Mouse (Mus musculus) lung, embryonic 16.5 days (tissue): ENCODE data around the gene Spag9. TPM values are rescaled to one million over a fixed set of nuclear protein-coding genes. Genes with fewer than 3 reads are reported as not detected.

Source experiments
- ATAC-seq: fragments of 200-750 bp; cut with Nextera tagmentation; 2 replicates; pipeline ENCODE4 v1.8.0; 2017; ENCODE audit warnings: low read depth, mild to moderate bottlenecking, moderate library complexity
- H3K27ac ChIP-seq: fragments of 300-500 bp; sonication (generic); 2 replicates; pipeline ENCODE4 v1.5.1; 2014; ENCODE audit warnings: mild to moderate bottlenecking, control low read depth, low read length
- H3K27me3 ChIP-seq: fragments of 300-500 bp; sonication (generic); 2 replicates; pipeline ENCODE4 v1.6.1; 2014; ENCODE audit warnings: low read depth, low read length, mixed read lengths; ENCODE audit not compliant: control insufficient read depth, insufficient read depth
- H3K36me3 ChIP-seq: fragments of 300-500 bp; sonication (generic); 2 replicates; pipeline ENCODE4 v1.6.1; 2014; ENCODE audit warnings: low read length; ENCODE audit not compliant: control insufficient read depth, insufficient read depth
- H3K4me1 ChIP-seq: fragments of 300-500 bp; sonication (generic); replicated peaks from 2 replicates; pipeline ENCODE4 v1.6.1; 2014; ENCODE audit warnings: low read length, mixed read lengths; ENCODE audit not compliant: control insufficient read depth, insufficient read depth
- H3K4me2 ChIP-seq: fragments of 300-500 bp; sonication (generic); 2 replicates; pipeline ENCODE4 v1.6.1; 2014; ENCODE audit warnings: low read depth, low read length, control low read depth
- H3K4me3 ChIP-seq: fragments of 300-500 bp; sonication (generic); 2 replicates; pipeline ENCODE4 v1.5.1; 2014; ENCODE audit warnings: mild to moderate bottlenecking, low read length, control low read depth
- H3K9ac ChIP-seq: fragments of 300-500 bp; sonication (generic); 2 replicates; pipeline ENCODE4 v1.6.1; 2014; ENCODE audit warnings: low read length, control low read depth
- H3K9me3 ChIP-seq: fragments of 300-500 bp; sonication (generic); 2 replicates; pipeline ENCODE4 v1.6.1; 2016; ENCODE audit warnings: low read length; ENCODE audit not compliant: control insufficient read depth
- WGBS: fragments of 180-500 bp; shearing (Covaris S2); extraction: QIAGEN DNeasy Blood & Tissue Kit; methylation state at CpG from one replicate; pipeline ENCODE4 v1.1.7; 2014; 5-methylcytosine and 5-hydroxymethylcytosine counted together
- polyA plus RNA-seq: library from polyadenylated mRNA; unstranded; fragments of >200 nt; fragmentation: Nextera tagmentation; extraction: Ambion mirVana; gene quantifications from 2 replicates; pipeline ENCODE4 v1.2.1, GENCODE M21; 2015

The Spag9 gene
- polyA plus RNA-seq, 1 experiment from 2014 or later: 36.2 TPM

- peaks cover 15% of the 10 kb centered on the region for H3K36me3 ChIP-seq
- H3K27me3 ChIP-seq: no peaks in the 10 kb centered on the region
- H3K4me1 ChIP-seq: no peaks in the 10 kb centered on the region
- H3K9me3 ChIP-seq: no peaks in the 10 kb centered on the region
- H3K27ac ChIP-seq: no peak overlapping the region
- no peak overlapping the region for H3K4me2 ChIP-seq
- no peak overlapping the region for H3K4me3 ChIP-seq
- ATAC-seq: no peak
- WGBS: 93% methylated on average over 6 of the region's 6 CpGs
- no peak overlapping the region for H3K9ac ChIP-seq
These were observed 121.9 kb downstream of the Spag9 start for GRCm38 (mm10) chr11:94117836-94118235.

GRCm38 (mm10) chr11:94118612-94119011 is 122.7 kb downstream of the Spag9 start:
- no peak overlapping the region for H3K4me2 ChIP-seq
- no peaks in the 10 kb centered on the region for H3K4me1 ChIP-seq
- no peak overlapping the region for H3K27ac ChIP-seq
- peaks cover 15% of the 10 kb centered on the region for H3K36me3 ChIP-seq
- H3K9me3 ChIP-seq: no peaks in the 10 kb centered on the region
- no peaks in the 10 kb centered on the region for H3K27me3 ChIP-seq
- H3K9ac ChIP-seq: no peak overlapping the region
- no peak for ATAC-seq
- no peak overlapping the region for H3K4me3 ChIP-seq

GRCm38 (mm10) chr11:94120690-94121089 is 124.8 kb downstream of the Spag9 start:
- ATAC-seq: no peak
- H3K4me2 ChIP-seq: no peak overlapping the region
- H3K27ac ChIP-seq: no peak overlapping the region
- 83% methylated on average over 3 of the region's 3 CpGs for WGBS
- no peaks in the 10 kb centered on the region for H3K4me1 ChIP-seq
- no peaks in the 10 kb centered on the region for H3K9me3 ChIP-seq
- H3K36me3 ChIP-seq: peaks cover 15% of the 10 kb centered on the region
- no peaks in the 10 kb centered on the region for H3K27me3 ChIP-seq
- H3K9ac ChIP-seq: no peak overlapping the region
- H3K4me3 ChIP-seq: no peak overlapping the region

GRCm38 (mm10) chr11:94121501-94121900 is 125.6 kb downstream of the Spag9 start:
- no peak for ATAC-seq
- Histone ChIP-seq H3K4me2 (no peak overlapping the region), H3K9ac (no peak overlapping the region), H3K27me3 (no peaks in the 10 kb centered on the region), H3K9me3 (no peaks in the 10 kb centered on the region), H3K4me1 (no peaks in the 10 kb centered on the region), H3K27ac (no peak overlapping the region), H3K4me3 (no peak overlapping the region), H3K36me3 (peaks cover 12% of the 10 kb centered on the region)
- WGBS: 85% methylated on average over 10 of the region's 10 CpGs

- WGBS: 88% methylated on average over 9 of the region's 9 CpGs
- Histone ChIP-seq H3K9ac (no peak overlapping the region), H3K27me3 (no peaks in the 10 kb centered on the region), H3K27ac (no peak overlapping the region), H3K4me3 (no peak overlapping the region), H3K4me1 (no peaks in the 10 kb centered on the region), H3K4me2 (no peak overlapping the region), H3K36me3 (peaks cover 6% of the 10 kb centered on the region), H3K9me3 (no peaks in the 10 kb centered on the region)
- no peak for ATAC-seq
These were observed 126.6 kb downstream of the Spag9 start for GRCm38 (mm10) chr11:94122341-94123030.

GRCm38 (mm10) chr11:94126701-94127100 is 130.8 kb downstream of the Spag9 start:
- WGBS: 89% methylated on average over 9 of the region's 9 CpGs
- no peaks in the 10 kb centered on the region for H3K27me3 ChIP-seq

GRCm38 (mm10) chr11:94127966-94128365 is 132.1 kb downstream of the Spag9 start:
- no peak overlapping the region for H3K9ac ChIP-seq
- no peaks in the 10 kb centered on the region for H3K4me1 ChIP-seq
- 33% methylated on average over 5 of the region's 5 CpGs for WGBS
- no peak overlapping the region for H3K4me2 ChIP-seq
- peak; percentile 66 for ATAC-seq
- H3K4me3 ChIP-seq: no peak overlapping the region
- no peaks in the 10 kb centered on the region; the same call in 1 of the 2 replicates for H3K36me3 ChIP-seq
- no peaks in the 10 kb centered on the region for H3K27me3 ChIP-seq
- no peak overlapping the region for H3K27ac ChIP-seq
- H3K9me3 ChIP-seq: no peaks in the 10 kb centered on the region

More at GRCm38 (mm10) chr11:94126701-94127100, 130.8 kb downstream of the Spag9 start:
- no peak overlapping the region for H3K27ac ChIP-seq
- H3K4me1 ChIP-seq: no peaks in the 10 kb centered on the region
- H3K4me3 ChIP-seq: no peak overlapping the region
- no peak overlapping the region for H3K4me2 ChIP-seq
- H3K36me3 ChIP-seq: peaks cover 3% of the 10 kb centered on the region; the same call in 1 of the 2 replicates
- no peaks in the 10 kb centered on the region for H3K9me3 ChIP-seq
- H3K9ac ChIP-seq: no peak overlapping the region
- ATAC-seq: no peak

GRCm38 (mm10) chr11:94128506-94128905 is 132.6 kb downstream of the Spag9 start:
- Histone ChIP-seq H3K9me3 (no peaks in the 10 kb centered on the region), H3K4me3 (no peak overlapping the region), H3K27me3 (no peaks in the 10 kb centered on the region), H3K36me3 (no peaks in the 10 kb centered on the region; the same call in 1 of the 2 replicates), H3K4me2 (no peak overlapping the region), H3K9ac (no peak overlapping the region), H3K4me1 (peaks cover 2% of the 10 kb centered on the region), H3K27ac (no peak overlapping the region)
- no peak for ATAC-seq
- WGBS: 85% methylated on average over 8 of the region's 8 CpGs

- H3K27me3 ChIP-seq: no peaks in the 10 kb centered on the region
- H3K27ac ChIP-seq: no peak overlapping the region
- no peak; the same call in 1 of the 2 replicates for ATAC-seq
- H3K4me2 ChIP-seq: no peak overlapping the region
- H3K9me3 ChIP-seq: no peaks in the 10 kb centered on the region
- 64% methylated on average over 12 of the region's 12 CpGs for WGBS
- H3K4me1 ChIP-seq: peaks cover 12% of the 10 kb centered on the region
- H3K36me3 ChIP-seq: no peaks in the 10 kb centered on the region; the same call in 1 of the 2 replicates
- H3K4me3 ChIP-seq: no peak overlapping the region
- no peak overlapping the region for H3K9ac ChIP-seq
These were observed 133.6 kb downstream of the Spag9 start for GRCm38 (mm10) chr11:94129261-94130059.
